Comparison of ENCODE assay signal across 8 mouse cellular contexts in the genomic region with DNA sequence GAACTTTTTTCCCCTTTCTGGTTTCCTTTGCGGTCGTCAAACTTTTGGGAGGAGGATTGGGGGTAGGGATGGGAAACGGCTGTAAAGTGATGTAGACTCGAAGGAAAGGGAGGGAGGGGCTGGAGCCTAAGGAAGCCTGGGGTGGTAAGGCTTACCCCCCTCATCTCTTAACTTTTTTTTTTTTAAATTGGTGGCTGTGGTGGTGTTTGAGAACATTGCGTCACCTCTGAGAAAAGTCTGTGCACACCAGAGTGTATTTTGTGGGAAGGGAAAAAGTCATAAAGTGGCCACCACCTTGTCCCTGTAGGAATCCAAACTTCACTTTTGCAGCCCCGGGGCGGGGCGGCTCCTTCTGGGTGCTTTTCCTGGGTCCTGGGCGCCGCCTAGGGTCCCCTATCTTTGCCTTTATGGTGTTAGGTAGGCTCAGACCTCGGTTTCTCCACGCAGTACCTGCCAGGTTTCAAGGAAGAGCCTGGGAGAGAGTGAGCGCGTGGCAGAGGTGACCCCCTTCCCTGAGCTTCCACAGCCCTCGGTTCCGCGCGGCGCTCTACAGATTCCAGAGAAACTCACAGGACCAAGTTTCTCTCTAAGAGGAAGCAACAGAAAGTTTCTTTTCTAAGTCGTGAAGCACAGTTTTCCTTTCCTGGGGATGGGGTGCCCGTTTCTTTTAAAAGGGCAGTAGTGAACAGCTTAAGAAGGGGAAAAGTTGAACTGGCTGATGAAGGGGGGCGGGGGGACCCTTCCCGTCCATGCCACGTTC. TPM values are rescaled to one million over a fixed set of nuclear protein-coding genes. Genes with fewer than 3 reads are reported as not detected.
DNase-seq lines count a peak whose midpoint lies in the region; ATAC-seq and TF ChIP-seq lines count a peak whose summit lies in the region.

No protein-coding gene starts in this region.

- no peaks in the 10 kb centered on the region for H3K4me1 ChIP-seq in bone marrow, adult 2 months (ENCODE audit: control insufficient read depth, insufficient read depth, low read length)

- H3K4me3 ChIP-seq in bone marrow, adult 2 months (replicated peaks; ENCODE audit: control insufficient read depth, low read depth, low read length), result peak overlapping the region; percentile 37

- 2% methylated on average over 24 of the region's 24 CpGs for WGBS in bone marrow, adult 2 months

- TF ChIP-seq POLR2A in bone marrow, adult 2 months (IDR thresholded peaks at IDR 0.05; ENCODE audit: borderline replicate concordance, control insufficient read depth, low read depth, low read length), result no peak

- DNase-seq in adrenal gland, postnatal 10 days, result peak; percentile 7
- DNase-seq in adrenal gland, postnatal 4 days (ENCODE audit: low spot score in 2 of 2), result no peak
- peak; percentile 5 to 8 for DNase-seq in heart, adult 9 months (ENCODE audit: low spot score in 2 of 2)
- DNase-seq in kidney, postnatal 14 days, result peak; percentile 31
- peak; percentile 7 for DNase-seq in thymus, postnatal 4 days
- DNase-seq in left cerebral cortex, postnatal 36 days (ENCODE audit: low spot score in 2 of 2), result no peak

- no peak overlapping the region for H3K27ac ChIP-seq in bone marrow, adult 2 months (ENCODE audit: control insufficient read depth, insufficient read depth, low read depth, low read length, poor library complexity)

- TF ChIP-seq CTCF in bone marrow, adult 2 months (IDR thresholded peaks at IDR 0.05; ENCODE audit: control insufficient read depth, insufficient read depth, low read length), result no peak

- ATAC-seq in megakaryocyte progenitor cell, adult 5-6 weeks (replicated peaks; ENCODE audit: poor library complexity), result peak; percentile 40

- intact Hi-C loops in left cerebral cortex, postnatal 36 days (cut with DNase I), result no loop called here

RNA-seq across cellular contexts. Expression of a gene that starts 0.6 kb away (rescaled TPM):
- total RNA-seq in adrenal gland, postnatal 10 days (2021), result 100 to 1,000 TPM; 329 to 502 TPM
- 100 to 1,000 TPM; 186 to 364 TPM for total RNA-seq in adrenal gland, postnatal 4 days (2021)
- 31.6 and 112 TPM in 2 replicates for polyA plus RNA-seq in bone marrow, adult 2 months (2011; ENCODE audit: insufficient read depth, insufficient read length, low replicate concordance, missing spikeins)
- 11.5 and 13.7 TPM in 2 replicates for total RNA-seq in megakaryocyte progenitor cell, adult 5-6 weeks (2015)
- total RNA-seq in megakaryocyte progenitor cell, adult 5-6 weeks (2017), result 3.4 and 7.9 TPM in 2 replicates
- total RNA-seq in left cerebral cortex, postnatal 36 days (2021), result 10 to 100 TPM; 36.7 to 60.8 TPM

Comparison
In these comparisons a context has a peak if more than half of its experiments do, and no peak if none do; other contexts are left out.
1. DNase-seq: peak in adrenal gland, postnatal 10 days (single experiment), heart, adult 9 months (2 of 2), kidney, postnatal 14 days (single experiment) and thymus, postnatal 4 days (single experiment); none in adrenal gland, postnatal 4 days (0 of 2) and left cerebral cortex, postnatal 36 days (0 of 2).